Mouse (Mus musculus): Measurements from ENCODE around the gene Sptlc2. TPM values are rescaled to one million over a fixed set of nuclear protein-coding genes. Genes with fewer than 3 reads are reported as not detected.
"Not testable (repeated sequence)": the region's sequence is repeated elsewhere in the genome, so short reads cannot be mapped to it uniquely, and the experiment has no call there.

Gene Sptlc2
- polyA plus RNA-seq, 1 experiment, result 0.80 TPM

- H3K4me1 ChIP-seq (ENCODE audit: control insufficient read depth), result peaks cover 13% of the 10 kb centered on the region
- no peaks in the 10 kb centered on the region; the same call in 1 of the 2 replicates for H3K27me3 ChIP-seq (ENCODE audit: control insufficient read depth)
- no peak overlapping the region for H3K4me3 ChIP-seq (replicated peaks)
- H3K9me3 ChIP-seq (ENCODE audit: control insufficient read depth, low read length), result no peaks in the 10 kb centered on the region
- TF ChIP-seq GATA1 (IDR thresholded peaks at IDR 0.05; ENCODE audit: low read length) (no peak), TAL1 (IDR thresholded peaks at IDR 0.05; ENCODE audit: low read length) (no peak)
- H3K36me3 ChIP-seq (ENCODE audit: control insufficient read depth), result peaks cover 4% of the 10 kb centered on the region
Measured at GRCm38 (mm10) chr12:87281766-87282165, 106.4 kb downstream of the Sptlc2 start.

- Histone ChIP-seq H3K27me3 (ENCODE audit: control insufficient read depth) (no peaks in the 10 kb centered on the region), H3K36me3 (ENCODE audit: control insufficient read depth) (peaks cover 23% of the 10 kb centered on the region), H3K4me1 (ENCODE audit: control insufficient read depth) (peaks cover 32% of the 10 kb centered on the region), H3K9me3 (ENCODE audit: control insufficient read depth, low read length) (no peaks in the 10 kb centered on the region), H3K4me3 (replicated peaks) (no peak overlapping the region)
- TF ChIP-seq GATA1 (IDR thresholded peaks at IDR 0.05; ENCODE audit: low read length), result no peak
- TF ChIP-seq TAL1 (IDR thresholded peaks at IDR 0.05; ENCODE audit: low read length), result no peak
Measured at GRCm38 (mm10) chr12:87279879-87280278, 108.3 kb downstream of the Sptlc2 start.

- no peak for TF ChIP-seq GATA1 (IDR thresholded peaks at IDR 0.05; ENCODE audit: low read length)
- TF ChIP-seq TAL1 (IDR thresholded peaks at IDR 0.05; ENCODE audit: low read length), result no peak
- peaks cover 37% of the 10 kb centered on the region for H3K4me1 ChIP-seq (ENCODE audit: control insufficient read depth)
- H3K4me3 ChIP-seq (replicated peaks), result no peak overlapping the region
- peaks cover 28% of the 10 kb centered on the region for H3K36me3 ChIP-seq (ENCODE audit: control insufficient read depth)
- no peaks in the 10 kb centered on the region for H3K9me3 ChIP-seq (ENCODE audit: control insufficient read depth, low read length)
- H3K27me3 ChIP-seq (ENCODE audit: control insufficient read depth), result no peaks in the 10 kb centered on the region
Measured at GRCm38 (mm10) chr12:87279350-87279749, 108.8 kb downstream of the Sptlc2 start.

- Histone ChIP-seq H3K4me1 (ENCODE audit: control insufficient read depth) (peaks cover 42% of the 10 kb centered on the region), H3K4me3 (replicated peaks) (no peak overlapping the region), H3K27me3 (ENCODE audit: control insufficient read depth) (no peaks in the 10 kb centered on the region), H3K36me3 (ENCODE audit: control insufficient read depth) (peaks cover 39% of the 10 kb centered on the region), H3K9me3 (ENCODE audit: control insufficient read depth, low read length) (no peaks in the 10 kb centered on the region)
- TF ChIP-seq TAL1 (IDR thresholded peaks at IDR 0.05; ENCODE audit: low read length) (no peak), GATA1 (IDR thresholded peaks at IDR 0.05; ENCODE audit: low read length) (no peak)
Measured at GRCm38 (mm10) chr12:87278118-87278730, 109.9 kb downstream of the Sptlc2 start.

- H3K36me3 ChIP-seq (ENCODE audit: control insufficient read depth), result peaks cover 49% of the 10 kb centered on the region
- H3K9me3 ChIP-seq (ENCODE audit: control insufficient read depth, low read length); H3K27me3 ChIP-seq (ENCODE audit: control insufficient read depth); H3K4me3 ChIP-seq (replicated peaks): not testable (repeated sequence)
- H3K4me1 ChIP-seq (ENCODE audit: control insufficient read depth), result peaks cover 42% of the 10 kb centered on the region
Measured at GRCm38 (mm10) chr12:87277251-87277650, 110.9 kb downstream of the Sptlc2 start.

GRCm38 (mm10) chr12:87274853-87275831 lies 113.0 kb downstream of the Sptlc2 start:
- Histone ChIP-seq H3K4me3 (replicated peaks) (peak overlapping the region; percentile 10), H3K4me1 (ENCODE audit: control insufficient read depth) (peaks cover 42% of the 10 kb centered on the region), H3K36me3 (ENCODE audit: control insufficient read depth) (peaks cover 70% of the 10 kb centered on the region), H3K27me3 (ENCODE audit: control insufficient read depth) (no peaks in the 10 kb centered on the region), H3K9me3 (ENCODE audit: control insufficient read depth, low read length) (no peaks in the 10 kb centered on the region)
- no peak for TF ChIP-seq GATA1 (IDR thresholded peaks at IDR 0.05; ENCODE audit: low read length)
- TF ChIP-seq TAL1 (IDR thresholded peaks at IDR 0.05; ENCODE audit: low read length), result no peak

GRCm38 (mm10) chr12:87267682-87268081 lies 120.5 kb downstream of the Sptlc2 start:
- H3K4me1 ChIP-seq (ENCODE audit: control insufficient read depth), result peaks cover 32% of the 10 kb centered on the region
- no peaks in the 10 kb centered on the region for H3K9me3 ChIP-seq (ENCODE audit: control insufficient read depth, low read length)
- TF ChIP-seq GATA1 (IDR thresholded peaks at IDR 0.05; ENCODE audit: low read length) (no peak), TAL1 (IDR thresholded peaks at IDR 0.05; ENCODE audit: low read length) (no peak)
- H3K27me3 ChIP-seq (ENCODE audit: control insufficient read depth), result no peaks in the 10 kb centered on the region
- H3K4me3 ChIP-seq (replicated peaks), result peak overlapping the region; percentile 87
- H3K36me3 ChIP-seq (ENCODE audit: control insufficient read depth), result peaks cover 53% of the 10 kb centered on the region

- peak overlapping the region; percentile 87 for H3K4me3 ChIP-seq (replicated peaks)
- H3K36me3 ChIP-seq (ENCODE audit: control insufficient read depth), result peaks cover 50% of the 10 kb centered on the region
- H3K9me3 ChIP-seq (ENCODE audit: control insufficient read depth, low read length), result no peaks in the 10 kb centered on the region
- TF ChIP-seq GATA1 (IDR thresholded peaks at IDR 0.05; ENCODE audit: low read length) (no peak), TAL1 (IDR thresholded peaks at IDR 0.05; ENCODE audit: low read length) (no peak)
- H3K4me1 ChIP-seq (ENCODE audit: control insufficient read depth), result peaks cover 32% of the 10 kb centered on the region
- no peaks in the 10 kb centered on the region for H3K27me3 ChIP-seq (ENCODE audit: control insufficient read depth)
Measured at GRCm38 (mm10) chr12:87266827-87267603, 121.1 kb downstream of the Sptlc2 start.

Measured in erythroblast, embryonic 14.5 days (primary cell).